Mouse (Mus musculus) heart, postnatal 0 days (tissue): ENCODE measurements at regions not wholly inside any gene's neighbourhood (a gene's known extent, or its start where the extent isn't known, plus 50 kb on each side); places are given as distances from the start of the nearest gene placed in this dataset.

Experiments used
- ATAC-seq: fragments of 200-750 bp; cut with Nextera tagmentation; 2 replicates; pipeline ENCODE4 v1.8.0; 2017; ENCODE audit warnings: low read depth, moderate number of reproducible peaks, moderate library complexity; ENCODE audit not compliant: insufficient read depth
- DNase-seq: peaks from one replicate; pipeline ENCODE4 v3.0.0-alpha.2; 2016; ENCODE audit warnings: low spot score
- H3K27ac ChIP-seq: fragments of 300-500 bp; sonication (generic); 2 replicates; pipeline ENCODE4 v1.5.1; 2014; ENCODE audit warnings: low read depth, mild to moderate bottlenecking
- H3K27me3 ChIP-seq: fragments of 300-500 bp; sonication (generic); 2 replicates; pipeline ENCODE4 v1.6.1; 2014; ENCODE audit warnings: low read length, mixed read lengths; ENCODE audit not compliant: control insufficient read depth, insufficient read depth
- H3K36me3 ChIP-seq: fragments of 300-500 bp; sonication (generic); replicated peaks from 2 replicates; pipeline ENCODE4 v1.6.1; 2014; ENCODE audit warnings: low read length, mixed read lengths; ENCODE audit not compliant: control insufficient read depth, insufficient read depth
- H3K4me1 ChIP-seq: fragments of 300-500 bp; sonication (generic); 2 replicates; pipeline ENCODE4 v1.6.1; 2014; ENCODE audit warnings: antibody characterized with exemption; ENCODE audit not compliant: control insufficient read depth, insufficient read depth
- H3K4me2 ChIP-seq: fragments of 300-500 bp; sonication (generic); 2 replicates; pipeline ENCODE4 v1.6.1; 2014; ENCODE audit warnings: low read depth, mild to moderate bottlenecking, low read length, moderate library complexity
- H3K4me3 ChIP-seq: fragments of 300-500 bp; sonication (generic); 2 replicates; pipeline ENCODE4 v1.5.1; 2014; ENCODE audit warnings: low read depth, low read length
- H3K9ac ChIP-seq: fragments of 300-500 bp; sonication (generic); replicated peaks from 2 replicates; pipeline ENCODE4 v1.6.1; 2014; ENCODE audit warnings: low read depth, low read length, mixed read lengths
- H3K9me3 ChIP-seq: fragments of 300-500 bp; sonication (generic); replicated peaks from 2 replicates; pipeline ENCODE4 v1.6.1; 2016; ENCODE audit warnings: low read length; ENCODE audit not compliant: control insufficient read depth
- CTCF ChIP-seq: IDR thresholded peaks from 2 replicates; pipeline ENCODE4 v1.5.1; 2016; ENCODE audit warnings: antibody characterized with exemption, control low read depth, low read depth
- EP300 ChIP-seq: IDR thresholded peaks from 2 replicates; pipeline ENCODE4 v1.6.1; 2016; ENCODE audit warnings: antibody characterized with exemption, low read depth
- WGBS: fragments of 180-500 bp; shearing (Covaris S2); extraction: QIAGEN DNeasy Blood & Tissue Kit; methylation state at CpG from one replicate; pipeline ENCODE4 v1.1.7; 2014; 5-methylcytosine and 5-hydroxymethylcytosine counted together

- no peak overlapping the region for H3K4me2 ChIP-seq
- WGBS: 63% methylated on average over 6 of the region's 6 CpGs
- H3K36me3 ChIP-seq: no peaks in the 10 kb centered on the region
- no peak overlapping the region for H3K9ac ChIP-seq
- no peaks in the 10 kb centered on the region for H3K9me3 ChIP-seq
- TF ChIP-seq CTCF: no peak
- H3K4me3 ChIP-seq: no peak overlapping the region
- H3K27me3 ChIP-seq: no peaks in the 10 kb centered on the region
- no peak overlapping the region for H3K27ac ChIP-seq
- H3K4me1 ChIP-seq: no peaks in the 10 kb centered on the region
- ATAC-seq (no peak), DNase-seq (no peak)
These were observed 103.0 kb downstream of the Cetn3 start for GRCm38 (mm10) chr13:81885879-81886278.

GRCm38 (mm10) chr13:81930266-81930665 lies 147.4 kb downstream of the Cetn3 start:
- H3K4me1 ChIP-seq: peaks cover 10% of the 10 kb centered on the region; the same call in 1 of the 2 replicates
- no peak overlapping the region for H3K4me2 ChIP-seq
- no peak for DNase-seq
- no peaks in the 10 kb centered on the region for H3K27me3 ChIP-seq
- H3K27ac ChIP-seq: no peak overlapping the region
- no peak for ATAC-seq
- H3K9ac ChIP-seq: no peak overlapping the region
- TF ChIP-seq EP300: no peak
- H3K36me3 ChIP-seq: no peaks in the 10 kb centered on the region
- 27% methylated on average over 4 of the region's 4 CpGs for WGBS
- no peak overlapping the region for H3K4me3 ChIP-seq
- H3K9me3 ChIP-seq: no peaks in the 10 kb centered on the region

- H3K4me2 ChIP-seq: peak overlapping the region; percentile 36
- 37% methylated on average over 2 of the region's 2 CpGs for WGBS
- no peak overlapping the region for H3K9ac ChIP-seq
- no peaks in the 10 kb centered on the region for H3K36me3 ChIP-seq
- peak; percentile 75 for ATAC-seq
- peak; percentile 58 for DNase-seq
- H3K27me3 ChIP-seq: no peaks in the 10 kb centered on the region
- TF ChIP-seq EP300 (no peak), CTCF (no peak)
- no peak overlapping the region for H3K27ac ChIP-seq
- no peaks in the 10 kb centered on the region for H3K9me3 ChIP-seq
- H3K4me1 ChIP-seq: peaks cover 10% of the 10 kb centered on the region; the same call in 1 of the 2 replicates
- H3K4me3 ChIP-seq: no peak overlapping the region
These were observed 148.3 kb downstream of the Cetn3 start for GRCm38 (mm10) chr13:81931199-81931598.

- Histone ChIP-seq H3K4me1 (no peaks in the 10 kb centered on the region), H3K27me3 (no peaks in the 10 kb centered on the region), H3K9me3 (no peaks in the 10 kb centered on the region), H3K27ac (no peak overlapping the region), H3K36me3 (no peaks in the 10 kb centered on the region), H3K9ac (no peak overlapping the region), H3K4me2 (no peak overlapping the region), H3K4me3 (no peak overlapping the region)
- ATAC-seq: no peak
- DNase-seq: no peak
- no peak for TF ChIP-seq EP300
- no peak for TF ChIP-seq CTCF
- WGBS: 69% methylated on average over 3 of the region's 3 CpGs
These were observed 154.2 kb downstream of the Cetn3 start for GRCm38 (mm10) chr13:81937061-81937460.

GRCm38 (mm10) chr13:81944047-81944446 lies 161.2 kb downstream of the Cetn3 start:
- ATAC-seq (peak; percentile 41; the same call in 1 of the 2 replicates), DNase-seq (peak; percentile 64)
- 0 out of 2 replicates have a peak, but pooled peaks cover 2% of the 10 kb centered on the region for H3K27me3 ChIP-seq
- peak overlapping the region; percentile 11; the same call in 1 of the 2 replicates for H3K4me3 ChIP-seq
- no peak overlapping the region for H3K27ac ChIP-seq
- H3K4me2 ChIP-seq: peak overlapping the region; percentile 54
- 12% methylated on average over 9 of the region's 9 CpGs for WGBS
- no peak for TF ChIP-seq EP300
- peak; percentile 95 for TF ChIP-seq CTCF
- no peaks in the 10 kb centered on the region for H3K36me3 ChIP-seq
- H3K4me1 ChIP-seq: 0 out of 2 replicates have a peak, but pooled peaks cover 8% of the 10 kb centered on the region
- H3K9ac ChIP-seq: no peak overlapping the region
- no peaks in the 10 kb centered on the region for H3K9me3 ChIP-seq

GRCm38 (mm10) chr13:81944469-81944868 lies 161.6 kb downstream of the Cetn3 start:
- 0 out of 2 replicates have a peak, but pooled peaks cover 2% of the 10 kb centered on the region for H3K27me3 ChIP-seq
- 0 out of 2 replicates have a peak, but pooled peaks cover 8% of the 10 kb centered on the region for H3K4me1 ChIP-seq
- no peak overlapping the region for H3K9ac ChIP-seq
- no peaks in the 10 kb centered on the region for H3K9me3 ChIP-seq
- H3K4me3 ChIP-seq: peak overlapping the region; percentile 11; the same call in 1 of the 2 replicates
- DNase-seq (no peak), ATAC-seq (no peak)
- TF ChIP-seq CTCF: no peak
- TF ChIP-seq EP300: no peak
- peak overlapping the region; percentile 54 for H3K4me2 ChIP-seq
- H3K27ac ChIP-seq: no peak overlapping the region
- no peaks in the 10 kb centered on the region for H3K36me3 ChIP-seq
- 57% methylated on average over 6 of the region's 6 CpGs for WGBS
